Mouse (Mus musculus): ENCODE data around the gene Apobr.

The Apobr gene
- long read RNA-seq, experiment 1, result 0 reads
- long read RNA-seq, experiment 2, partial matches to known transcripts, result 1 of 1 reads
- long read RNA-seq, experiment 2, other reads (novel, unspliced or antisense), result 0 of 1 reads

- intact Hi-C loops (cut with DNase I), result loop anchor here (5.0 kb wide), 1 partner anchor 113 kb away; the partner anchor contains the start of genes Bola2 and Slx1b
Observed at GRCm38 (mm10) chr7:126584506-126584977, at the start of gene Apobr. TSS of gene Apobr (plus strand) at chr7:126584942.

- intact Hi-C loops (cut with DNase I), result no loop called here
Observed at GRCm38 (mm10) chr7:126535766-126536165, 49.0 kb upstream of the Apobr start.

- intact Hi-C loops (cut with DNase I), result no loop called here
Observed at GRCm38 (mm10) chr7:126536466-126536865, 48.3 kb upstream of the Apobr start.

- intact Hi-C loops (cut with DNase I), result no loop called here
Observed at GRCm38 (mm10) chr7:126537820-126538585, 46.7 kb upstream of the Apobr start.

GRCm38 (mm10) chr7:126541661-126542060, 43.1 kb upstream of the Apobr start:
- intact Hi-C loops (cut with DNase I), result no loop called here

GRCm38 (mm10) chr7:126545631-126546030, 39.1 kb upstream of the Apobr start:
- intact Hi-C loops (cut with DNase I), result no loop called here

GRCm38 (mm10) chr7:126554796-126555195, 29.9 kb upstream of the Apobr start:
- intact Hi-C loops (cut with DNase I), result loop anchor here (5.0 kb wide), 1 partner anchor 62 kb away; no protein-coding TSS in a partner anchor

GRCm38 (mm10) chr7:126556635-126557034, 28.1 kb upstream of the Apobr start:
- intact Hi-C loops (cut with DNase I), result loop anchor here (5.0 kb wide), 1 partner anchor 64 kb away; no protein-coding TSS in a partner anchor

- intact Hi-C loops (cut with DNase I), result no loop called here
Observed at GRCm38 (mm10) chr7:126565693-126566092, 19.0 kb upstream of the Apobr start.

- intact Hi-C loops (cut with DNase I), result no loop called here
Observed at GRCm38 (mm10) chr7:126566094-126566765, 18.5 kb upstream of the Apobr start, which contains the start of gene Eif3c. TSS of gene Eif3c (minus strand) at chr7:126566411.

GRCm38 (mm10) chr7:126576946-126577345, 7.8 kb upstream of the Apobr start:
- intact Hi-C loops (cut with DNase I), result no loop called here

GRCm38 (mm10) chr7:126579172-126579571, 5.6 kb upstream of the Apobr start:
- intact Hi-C loops (cut with DNase I), result loop anchor here (2.0 kb wide), 1 partner anchor 60 kb away; no protein-coding TSS in a partner anchor

- intact Hi-C loops (cut with DNase I), result loop anchor here (5.0 kb wide), 1 partner anchor 116 kb away; the partner anchor contains the start of genes Bola2 and Slx1b
Observed at GRCm38 (mm10) chr7:126581661-126582060, 3.1 kb upstream of the Apobr start.

- intact Hi-C loops (cut with DNase I), result loop anchor here (5.0 kb wide), 1 partner anchor 115 kb away; the partner anchor contains the start of genes Bola2 and Slx1b
Observed at GRCm38 (mm10) chr7:126582759-126583158, 2.0 kb upstream of the Apobr start.

- intact Hi-C loops (cut with DNase I), result loop anchor here (5.0 kb wide), 1 partner anchor 114 kb away; the partner anchor contains the start of genes Bola2 and Slx1b
Observed at GRCm38 (mm10) chr7:126583251-126583709, 1.5 kb upstream of the Apobr start.

- intact Hi-C loops (cut with DNase I), result loop anchor here (5.0 kb wide), 1 partner anchor 114 kb away; the partner anchor contains the start of genes Bola2 and Slx1b
Observed at GRCm38 (mm10) chr7:126583761-126584160, 981 bp upstream of the Apobr start.

GRCm38 (mm10) chr7:126585717-126586116, 975 bp downstream of the Apobr start, which contains the start of gene Cln3:
TSS of gene Cln3 (minus strand) at chr7:126585817.
- intact Hi-C loops (cut with DNase I), result no loop called here

GRCm38 (mm10) chr7:126586839-126587238, 2.1 kb downstream of the Apobr start:
- intact Hi-C loops (cut with DNase I), result no loop called here

- intact Hi-C loops (cut with DNase I), result no loop called here
Observed at GRCm38 (mm10) chr7:126587779-126588178, 3.0 kb downstream of the Apobr start.

GRCm38 (mm10) chr7:126594862-126595561, 10.3 kb downstream of the Apobr start, which contains the start of gene Il27:
TSS of gene Il27 (minus strand) at chr7:126594941.
- intact Hi-C loops (cut with DNase I), result no loop called here

- intact Hi-C loops (cut with DNase I), result no loop called here
Observed at GRCm38 (mm10) chr7:126595890-126596289, 11.1 kb downstream of the Apobr start.

All from adrenal gland (tissue).